ENCODE assay signal across 27 mouse cellular contexts in genomic region chr3:109871986-109872385, GRCm38 (mm10).
DNase-seq lines count a peak whose midpoint lies in the region; ATAC-seq and TF ChIP-seq lines count a peak whose summit lies in the region.
"Had no signal": no experiment of that assay in that cellular context is flagged by ENCODE, and none has a peak within 500 bp of the region (broad histone marks: within the 10 kb centered on the region; RNA-seq: fewer than 3 reads in every experiment).

No protein-coding gene starts in this region.

- H3K9me3 ChIP-seq in lung, postnatal 0 days (ENCODE audit: low read length), result no peaks in the 10 kb centered on the region
- H3K9me3 ChIP-seq: hindbrain, embryonic 12.5 days; intestine, embryonic 15.5 days; limb, embryonic 13.5 days; neural tube, embryonic 13.5 days; stomach, embryonic 15.5 days had no signal

- H3K27me3 ChIP-seq in lung, postnatal 0 days (replicated peaks; ENCODE audit: insufficient read depth, low read length), result no peaks in the 10 kb centered on the region
- H3K27me3 ChIP-seq: CH12.LX; hindbrain, embryonic 12.5 days; intestine, embryonic 15.5 days; limb, embryonic 13.5 days; neural tube, embryonic 13.5 days; stomach, embryonic 15.5 days had no signal

- H3K27ac ChIP-seq in gastrocnemius, adult 2 months, result no peak overlapping the region
- H3K27ac ChIP-seq in lung, postnatal 0 days (ENCODE audit: low read length), result no peak overlapping the region
- H3K27ac ChIP-seq: hindbrain, embryonic 12.5 days; hindbrain, postnatal 0 days; intestine, embryonic 15.5 days; limb, embryonic 13.5 days; liver, embryonic 14.5 days; neural tube, embryonic 13.5 days; stomach, embryonic 15.5 days had no signal

- H3K4me1 ChIP-seq in lung, postnatal 0 days (ENCODE audit: insufficient read depth, low read depth, low read length), result no peaks in the 10 kb centered on the region
- H3K4me1 ChIP-seq: hindbrain, embryonic 12.5 days; intestine, embryonic 15.5 days; limb, embryonic 13.5 days; neural tube, embryonic 13.5 days; stomach, embryonic 15.5 days had no signal

- intact Hi-C loops in gastrocnemius, adult 2 months (cut with DNase I), result no loop called here
- intact Hi-C loops in gastrocnemius, postnatal 14 days (cut with DNase I; ENCODE audit: low total_unique reads), result no loop called here

- no peak for ATAC-seq in lung, postnatal 0 days
- peak; percentile 46 for ATAC-seq in granulocyte monocyte progenitor cell, adult 5-6 weeks (replicated peaks; ENCODE audit: poor library complexity, severe bottlenecking)
- ATAC-seq: forebrain, embryonic 16.5 days; hindbrain, postnatal 0 days; intestine, embryonic 15.5 days had no signal

- no peak for TF ChIP-seq EP300 in lung, postnatal 0 days (IDR thresholded peaks at IDR 0.05)

- no peak overlapping the region for H3K4me3 ChIP-seq in gastrocnemius, adult 2 months
- no peak overlapping the region for H3K4me3 ChIP-seq in lung, postnatal 0 days (ENCODE audit: low read depth, low read length)
- H3K4me3 ChIP-seq: erythroblast, embryonic 14.5 days; hindbrain, embryonic 12.5 days; intestine, embryonic 15.5 days; limb, embryonic 13.5 days; myocyte; neural tube, embryonic 13.5 days; stomach, embryonic 15.5 days had no signal

- H3K36me3 ChIP-seq in lung, postnatal 0 days (ENCODE audit: insufficient read depth, low read length), result no peaks in the 10 kb centered on the region
- H3K36me3 ChIP-seq: hindbrain, embryonic 12.5 days; intestine, embryonic 15.5 days; limb, embryonic 13.5 days; neural tube, embryonic 13.5 days; stomach, embryonic 15.5 days had no signal

- no peak for TF ChIP-seq CTCF in gastrocnemius, adult 2 months (IDR thresholded peaks at IDR 0.05)
- TF ChIP-seq CTCF in lung, postnatal 0 days (IDR thresholded peaks at IDR 0.05), result no peak

- WGBS in lung, postnatal 0 days, result 88% methylated on average over 17 of the region's 17 CpGs

- no peak overlapping the region for H3K4me2 ChIP-seq in lung, postnatal 0 days (replicated peaks; ENCODE audit: low read depth, low read length)
- H3K4me2 ChIP-seq: heart, embryonic 11.5 days; hindbrain, embryonic 12.5 days; intestine, embryonic 15.5 days; limb, embryonic 13.5 days; lung, embryonic 14.5 days; midbrain, embryonic 11.5 days; neural tube, embryonic 13.5 days; stomach, embryonic 15.5 days had no signal

- no peak overlapping the region for H3K9ac ChIP-seq in lung, postnatal 0 days (replicated peaks; ENCODE audit: low read depth)
- H3K9ac ChIP-seq: hindbrain, embryonic 12.5 days; intestine, embryonic 15.5 days; limb, embryonic 13.5 days; liver, embryonic 14.5 days; lung, embryonic 14.5 days; neural tube, embryonic 13.5 days; stomach, embryonic 15.5 days had no signal

- DNase-seq in gastrocnemius, adult 2 months, result peak; percentile 33
- no peak for DNase-seq in gastrocnemius, postnatal 14 days
- peak; percentile 10 to 19 for DNase-seq in lung, postnatal 4 days
- DNase-seq in lung, postnatal 0 days (ENCODE audit: low spot score), result no peak
- DNase-seq in adipocyte (ENCODE audit: low spot score), result peak; percentile 18
- DNase-seq in B cell, adult 2 months, result no peak
- DNase-seq: cerebellum, adult 18-20 months; cerebellum, postnatal 10 days; heart, adult 11 months; heart, postnatal 36 days; kidney, adult 2 months; lung, embryonic 14.5 days; thymus, postnatal 14 days had no signal

Comparison
In these comparisons a context has a peak if more than half of its experiments do, and no peak if none do; other contexts are left out.
1. DNase-seq: peak in gastrocnemius, adult 2 months (single experiment), lung, postnatal 4 days (2 of 2) and adipocyte (single experiment); none in gastrocnemius, postnatal 14 days (single experiment), lung, postnatal 0 days (single experiment) and B cell, adult 2 months (0 of 2).